Mouse (Mus musculus) heart, adult 2 months (tissue): Measurements from ENCODE around the gene Kcnc3.

Experiments used
- CTCF ChIP-seq: fragments of 200-600 bp; IDR thresholded peaks from 2 replicates; pipeline ENCODE4 v1.8.1; 2022; ENCODE audit warnings: antibody characterized with exemption, mild to moderate bottlenecking, moderate library complexity
- EP300 ChIP-seq: fragments of 200-500 bp; IDR thresholded peaks from 2 replicates; pipeline ENCODE4 v1.6.1; 2011; ENCODE audit warnings: low read depth, low read length, control low read depth; ENCODE audit not compliant: insufficient read depth

DNA sequence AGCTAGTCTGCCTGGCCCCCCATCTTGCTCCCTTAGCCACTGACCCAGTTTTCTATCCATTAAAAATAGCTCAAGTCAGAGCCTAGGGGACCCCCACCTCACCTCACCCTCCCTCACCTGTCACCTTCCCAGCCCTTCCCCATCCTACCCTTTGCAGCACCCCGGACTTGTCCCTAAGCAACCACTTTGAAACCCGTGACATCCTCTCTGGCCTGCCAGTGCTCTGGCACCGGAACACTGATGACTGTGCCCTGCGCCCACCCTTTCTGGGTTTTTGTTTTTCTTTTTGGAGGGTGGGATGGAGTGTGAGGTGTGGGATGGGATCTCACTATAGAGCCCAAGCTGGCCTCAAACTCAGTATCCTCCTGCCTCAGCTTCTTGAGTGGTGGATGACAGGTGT is 7.2 kb downstream of the Kcnc3 start:
- TF ChIP-seq EP300 (no peak), CTCF (no peak)
